Mouse (Mus musculus) layer of hippocampus, adult 6 months (tissue): ENCODE data around the gene Ylpm1. TPM values are rescaled to one million over a fixed set of nuclear protein-coding genes. Genes with fewer than 3 reads are reported as not detected.

Experiments used
- long read RNA-seq, 2 experiments: library from polyadenylated mRNA; unstranded; transcript quantifications; one replicate each; pipeline ENCODE4 v2.0.0; 2019 to 2020
- polyA plus RNA-seq: library from polyadenylated mRNA; unstranded; fragments of <200 nt; fragmentation: Nextera tagmentation; gene quantifications from 2 replicates; pipeline ENCODE4 v1.2.3, GENCODE M21; 2021

Gene Ylpm1
- polyA plus RNA-seq, result 13.2 and 14.0 TPM in 2 replicates
- long read RNA-seq, experiment 1, partial matches to known transcripts, result 16 of 22 reads
- long read RNA-seq, experiment 1, other reads (novel, unspliced or antisense), result 5 of 22 reads
- long read RNA-seq, experiment 2, full-length matches to known transcripts, result 2 of 46 reads
- long read RNA-seq, experiment 2, partial matches to known transcripts, result 31 of 46 reads
- long read RNA-seq, experiment 2, other reads (novel, unspliced or antisense), result 13 of 46 reads

DNA sequence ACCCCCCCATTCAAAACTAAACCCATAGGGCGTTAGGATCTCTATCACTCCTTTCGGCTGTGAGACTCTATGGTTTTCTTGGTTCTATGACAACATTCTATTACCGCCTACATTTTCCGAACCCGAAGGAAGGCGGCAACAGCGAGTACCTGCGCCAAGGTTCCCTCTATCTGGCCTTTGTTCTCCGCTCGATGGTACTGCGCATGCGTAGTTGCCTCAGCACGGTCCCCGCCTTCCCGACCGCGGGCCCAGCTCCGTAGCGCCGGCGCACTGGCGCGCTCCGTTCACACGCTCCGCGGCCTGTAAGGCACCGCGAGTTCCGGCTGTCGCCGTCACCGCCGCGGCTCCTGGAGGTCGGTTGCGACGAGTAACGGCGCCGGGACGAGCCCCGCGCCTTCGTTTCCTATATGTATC, at the start of gene Ylpm1:
Ylpm1 (plus strand) TSS at position 239 of the 414 bp plus-strand sequence.

DNA sequence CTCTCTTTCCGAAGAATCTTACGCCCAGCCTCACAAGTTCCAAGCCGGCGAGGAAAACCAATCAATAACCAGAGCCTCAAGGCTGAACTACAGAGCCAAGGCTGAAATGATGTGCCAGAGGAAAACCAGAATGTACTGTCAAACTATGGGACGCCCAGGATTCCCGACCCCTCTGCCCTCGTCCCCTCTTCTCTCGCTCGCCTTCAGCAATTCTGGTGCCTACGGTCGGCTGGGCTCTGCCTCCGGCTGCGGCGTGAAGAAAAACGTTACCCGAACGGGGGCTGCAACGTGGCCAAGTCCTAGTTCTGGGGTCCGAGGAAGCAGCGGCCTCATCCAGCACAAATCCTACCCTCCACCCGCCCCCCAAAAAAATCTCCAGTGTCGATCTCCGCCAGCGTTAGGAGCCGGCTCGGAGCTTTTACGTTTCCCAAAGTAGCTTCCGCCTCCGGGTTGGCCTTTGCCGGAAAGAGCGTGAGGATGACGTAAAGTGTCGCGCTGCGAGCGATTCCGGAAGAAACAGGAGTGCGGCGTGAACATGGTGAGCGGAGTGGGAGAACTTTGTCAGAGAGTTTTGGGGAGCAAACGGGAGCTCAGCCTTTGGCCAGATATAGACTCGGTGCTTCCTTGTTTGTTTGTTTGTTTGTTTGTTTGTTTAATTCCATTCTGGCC, 25.6 kb upstream of the Ylpm1 start, which contains the start of the genes Fcf1 and Arel1:
Fcf1 (plus strand) TSS at position 470 of the 669 bp plus-strand sequence.
Arel1 (minus strand) TSS at position 473 of the 669 bp plus-strand sequence.

DNA sequence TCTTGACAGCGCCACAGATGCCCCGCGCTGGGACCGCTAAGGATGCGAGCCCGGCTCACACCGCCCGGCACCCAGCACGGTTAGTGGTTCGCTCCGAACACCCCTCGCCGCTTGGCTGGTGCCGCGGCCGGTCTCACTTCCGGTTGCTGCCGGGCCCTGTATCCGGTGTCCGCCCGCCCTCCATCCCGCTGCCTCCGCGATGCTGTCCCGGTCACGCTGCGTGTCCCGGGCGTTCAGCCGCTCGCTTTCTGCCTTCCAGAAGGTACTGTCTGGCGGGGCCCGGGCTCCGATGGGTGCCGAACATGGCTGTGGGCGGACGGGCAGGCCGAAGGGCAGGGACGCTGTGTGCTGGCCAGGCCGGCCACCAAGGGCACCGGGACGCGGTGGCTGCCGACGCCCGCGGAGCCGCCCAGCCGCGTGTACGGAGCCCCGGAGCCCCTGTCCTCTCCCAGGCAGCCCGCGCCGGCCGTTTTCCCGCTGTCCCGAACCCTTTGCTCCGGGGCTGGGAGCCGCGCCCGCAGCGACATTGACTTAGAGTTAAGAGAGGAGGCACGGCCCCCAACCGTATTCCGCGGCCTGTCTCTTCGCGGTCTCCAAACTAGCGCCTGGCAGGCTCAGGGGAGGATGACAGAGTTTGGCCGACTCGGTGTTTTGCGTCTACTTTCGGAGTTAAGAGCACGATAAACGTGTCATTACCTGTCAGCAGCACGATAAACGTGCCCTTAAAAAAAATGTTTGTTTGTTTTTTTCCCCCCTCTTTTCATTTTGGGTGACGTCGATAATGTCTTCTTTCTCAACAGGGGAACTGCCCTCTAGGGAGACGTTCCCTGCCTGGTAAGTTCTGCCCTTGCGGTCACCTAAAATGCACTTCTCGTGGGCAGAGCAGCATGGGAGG, 114.8 kb downstream of the Ylpm1 start, which contains the start of the genes Prox2 and Dlst:
Prox2 (minus strand) TSS at position 62 of the 895 bp plus-strand sequence.
Dlst (plus strand) TSS at position 136 of the 895 bp plus-strand sequence.

Other genes starting within 250 kb of the Ylpm1 start
- 61.3 and 83.7 TPM in 2 replicates for gene Npc2, start 223.2 kb upstream of the Ylpm1 start, polyA plus RNA-seq
- 118 and 129 TPM in 2 replicates for gene Isca2, start 223.1 kb upstream of the Ylpm1 start, polyA plus RNA-seq
- not detected in 2 replicates for gene Ltbp2, start 119.8 kb upstream of the Ylpm1 start, polyA plus RNA-seq
- 60.9 and 71.6 TPM in 2 replicates for gene Fcf1, start 25.4 kb upstream of the Ylpm1 start, polyA plus RNA-seq
- 13.1 TPM in 2 replicates for gene Arel1, start 25.4 kb upstream of the Ylpm1 start, polyA plus RNA-seq
- gene Prox2, start 114.4 kb downstream of the Ylpm1 start, polyA plus RNA-seq, result 1.4 and 2.0 TPM in 2 replicates
- gene Dlst, start 114.5 kb downstream of the Ylpm1 start, polyA plus RNA-seq, result 45.9 and 50.4 TPM in 2 replicates
- gene Rps6kl1, start 154.9 kb downstream of the Ylpm1 start, polyA plus RNA-seq, result 18.8 and 18.9 TPM in 2 replicates
- gene Pgf, start 181.5 kb downstream of the Ylpm1 start, polyA plus RNA-seq, result 6.7 and 6.9 TPM in 2 replicates
- 65.5 and 76.9 TPM in 2 replicates for gene Eif2b2, start 223.2 kb downstream of the Ylpm1 start, polyA plus RNA-seq